Mouse (Mus musculus) embryonic fibroblast, embryonic 13.5 days (primary cell): Measurements from ENCODE around the gene Acer2. TPM values are rescaled to one million over a fixed set of nuclear protein-coding genes. Genes with fewer than 3 reads are reported as not detected.

Source experiments
- H3K27ac ChIP-seq: 2 replicates; pipeline ENCODE4 v1.5.1; 2012; ENCODE audit warnings: low read length, control low read depth, inconsistent platforms; ENCODE audit not compliant: insufficient read depth
- H3K4me1 ChIP-seq: 2 replicates; pipeline ENCODE4 v1.6.1; 2011; ENCODE audit warnings: low read length; ENCODE audit not compliant: control insufficient read depth, insufficient read depth
- H3K4me3 ChIP-seq: 2 replicates; pipeline ENCODE4 v1.5.1; 2011; ENCODE audit warnings: mild to moderate bottlenecking, control low read depth, low read length; ENCODE audit not compliant: insufficient read depth
- CTCF ChIP-seq: IDR thresholded peaks from 2 replicates; pipeline ENCODE4 v1.5.1; 2011; ENCODE audit warnings: mild to moderate bottlenecking, control low read depth, low read length, moderate library complexity, borderline replicate concordance; ENCODE audit not compliant: insufficient read depth
- POLR2A ChIP-seq: IDR thresholded peaks from 2 replicates; pipeline ENCODE4 v1.6.1; 2011; ENCODE audit warnings: low read depth, mild to moderate bottlenecking, control low read depth, low read length, moderate library complexity
- polyA plus RNA-seq: library from polyadenylated mRNA; stranded (reverse); fragments of >200 nt; gene quantifications from 2 replicates; pipeline ENCODE4 v1.2.4, GENCODE M21; 2011; ENCODE audit warnings: low read depth; ENCODE audit not compliant: missing spikeins, insufficient read length

Gene Acer2
- polyA plus RNA-seq, 1 experiment: 0.77 TPM

DNA sequence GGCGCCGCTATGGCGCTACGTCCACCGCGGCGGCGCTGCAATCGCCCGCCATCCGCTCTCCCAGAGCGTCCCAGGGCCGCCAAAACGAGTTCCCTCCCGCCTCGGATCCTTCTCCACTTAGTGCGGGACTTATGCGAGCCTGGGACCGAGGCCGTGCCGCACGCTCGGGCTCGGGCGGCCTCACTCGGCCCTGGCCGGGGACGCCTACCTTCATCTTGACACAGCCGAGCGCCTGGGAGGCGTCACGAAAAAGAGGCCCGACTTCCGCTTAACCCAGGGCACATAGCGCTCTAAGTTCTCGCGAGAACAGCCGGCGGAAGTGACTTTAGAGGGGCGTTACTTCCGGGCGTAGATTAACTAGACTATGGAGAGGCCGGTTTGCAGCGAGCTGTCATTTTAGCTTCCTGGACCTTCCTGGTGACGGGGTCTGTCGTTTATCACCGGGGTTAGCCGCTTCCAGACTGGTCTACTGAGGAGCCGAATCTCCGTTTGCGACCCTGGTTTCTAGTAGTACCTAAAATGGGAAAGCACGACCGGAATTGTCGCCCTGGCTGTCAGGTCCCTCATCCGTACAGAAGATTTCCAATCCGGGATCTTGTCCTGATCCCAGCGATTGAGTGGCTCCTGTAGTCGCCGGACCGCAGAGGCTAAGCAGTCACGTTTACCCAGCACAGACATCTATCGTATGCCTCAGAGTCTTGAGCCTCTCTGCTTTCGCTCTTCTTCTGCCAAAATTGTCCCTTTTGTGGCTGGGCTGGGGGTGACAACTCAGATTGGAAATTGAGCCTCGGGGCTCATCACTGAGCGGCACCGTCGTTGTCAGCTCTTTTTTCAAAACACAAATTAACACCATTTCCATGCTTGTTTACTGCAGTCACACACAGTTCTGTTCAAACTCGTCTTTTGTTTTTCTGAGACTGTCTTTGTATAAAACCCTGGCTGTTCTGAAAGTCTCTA, 16.8 kb upstream of the Acer2 start, which contains the start of gene Rps6:
Rps6 (minus strand) TSS at position 300 of the 957 bp plus-strand sequence.
- H3K4me3 ChIP-seq: peak within 1 kb of the TSS; percentile 67
- H3K27ac ChIP-seq: peak within 1 kb of the TSS; percentile 74
- TF ChIP-seq CTCF (no peak), POLR2A (peak; percentile 94)
- no peaks in the 10 kb centered on the region for H3K4me1 ChIP-seq

DNA sequence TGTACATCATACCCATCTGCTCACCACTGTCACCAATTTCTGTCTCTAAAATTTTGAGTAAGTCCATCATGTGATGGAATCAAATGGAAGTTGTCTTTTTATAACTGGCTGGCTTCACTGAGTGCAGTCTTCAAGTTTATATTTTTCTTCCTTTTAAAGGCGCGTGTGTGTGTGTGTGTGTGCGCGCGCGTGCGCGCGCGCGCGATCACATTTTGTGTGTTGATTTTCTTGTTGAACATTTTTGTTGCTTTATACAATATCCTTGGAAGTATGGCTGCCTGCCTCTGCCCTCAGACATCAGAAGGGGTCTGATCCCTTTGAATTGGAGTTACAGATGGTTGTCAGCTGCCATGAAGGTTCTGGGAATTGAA, 16.1 kb upstream of the Acer2 start:
- H3K27ac ChIP-seq: no peak overlapping the region
- H3K4me1 ChIP-seq: no peaks in the 10 kb centered on the region
- TF ChIP-seq POLR2A: no peak
- TF ChIP-seq CTCF: no peak
- peak overlapping the region; percentile 67 for H3K4me3 ChIP-seq

DNA sequence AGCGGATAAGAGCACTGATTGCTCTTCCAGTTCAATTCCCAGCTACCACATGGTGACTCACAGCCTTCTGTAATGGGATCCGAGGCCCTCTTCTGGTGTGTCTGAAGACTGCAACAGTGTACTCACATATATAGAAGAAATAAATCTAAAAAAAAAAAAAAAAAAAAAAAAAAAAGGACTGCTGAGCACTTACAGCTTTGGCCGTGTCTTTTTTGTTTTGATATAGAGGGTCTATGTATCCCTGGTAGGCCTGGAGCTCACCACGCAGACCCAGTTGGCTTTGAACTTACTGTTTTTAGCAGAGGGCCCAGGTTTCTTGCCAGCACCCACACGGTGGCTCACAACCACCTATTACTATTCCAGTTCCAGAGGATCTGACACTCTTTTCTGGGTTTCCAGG, 10.1 kb upstream of the Acer2 start:
- no peak overlapping the region for H3K4me3 ChIP-seq
- H3K27ac ChIP-seq: no peak overlapping the region
- TF ChIP-seq CTCF: no peak
- no peak for TF ChIP-seq POLR2A
- H3K4me1 ChIP-seq: no peaks in the 10 kb centered on the region

DNA sequence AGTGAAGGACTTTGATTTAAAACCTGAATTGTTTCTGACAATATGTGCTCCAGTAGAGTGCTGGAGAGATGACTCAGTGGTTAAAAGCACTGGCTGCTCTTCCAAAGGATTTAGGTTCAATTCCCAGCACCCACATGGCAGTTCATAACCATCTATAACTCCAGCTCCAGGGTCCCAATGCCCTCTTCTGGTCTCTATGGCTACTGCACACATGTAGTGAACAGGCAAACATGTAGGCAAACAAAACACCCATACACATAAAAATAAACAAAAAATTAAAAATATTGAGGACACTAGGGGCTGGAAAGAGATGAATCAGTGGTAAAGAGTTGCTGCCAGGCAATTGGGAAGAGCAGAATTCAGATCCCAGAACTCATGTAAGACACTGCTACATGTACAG, 2.2 kb upstream of the Acer2 start:
- Histone ChIP-seq H3K4me1 (no peaks in the 10 kb centered on the region; the same call in 1 of the 2 replicates), H3K27ac (no peak overlapping the region), H3K4me3 (no peak overlapping the region)
- TF ChIP-seq CTCF (no peak), POLR2A (no peak)

DNA sequence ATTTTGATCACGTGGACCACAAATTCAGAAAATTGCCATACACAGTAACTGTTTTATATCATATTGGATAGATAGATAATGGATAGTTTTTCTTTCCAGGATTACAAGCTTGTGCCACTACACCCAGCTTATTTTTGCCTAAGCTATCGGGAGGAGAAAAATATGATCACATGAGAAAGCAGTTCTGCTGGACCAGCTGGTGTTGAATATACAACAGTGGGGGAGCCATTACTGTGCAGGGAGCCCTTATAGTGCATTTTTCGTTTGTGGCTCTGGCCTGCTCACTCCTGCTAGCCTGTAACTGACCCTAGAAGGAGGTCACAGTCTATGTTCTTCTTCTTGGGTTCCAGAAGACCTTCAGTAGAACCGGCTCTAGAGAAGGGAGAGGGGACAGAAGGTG, 1.1 kb upstream of the Acer2 start:
- TF ChIP-seq CTCF: no peak
- no peak for TF ChIP-seq POLR2A
- H3K27ac ChIP-seq: no peak overlapping the region
- H3K4me1 ChIP-seq: no peaks in the 10 kb centered on the region; the same call in 1 of the 2 replicates
- H3K4me3 ChIP-seq: no peak overlapping the region

DNA sequence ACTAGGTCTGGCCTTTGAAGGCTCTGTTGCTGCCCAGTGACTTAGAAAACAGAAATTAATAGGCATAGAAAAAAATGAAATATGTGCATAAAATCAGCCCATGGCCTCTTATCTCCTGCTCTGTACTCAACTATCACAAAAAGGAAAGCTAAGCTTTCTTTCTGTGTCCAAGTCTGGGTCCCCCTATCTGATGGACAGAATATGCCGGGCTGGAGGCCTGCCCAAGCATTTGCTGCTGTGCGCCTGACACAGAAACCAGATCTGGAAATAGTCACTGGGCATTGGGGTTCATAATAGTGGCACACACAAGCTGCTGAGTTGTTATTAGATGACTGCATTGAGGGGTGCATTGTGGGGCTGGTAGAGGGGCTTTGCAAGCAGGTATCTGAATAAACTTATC, 5.3 kb downstream of the Acer2 start:
- Histone ChIP-seq H3K4me1 (no peaks in the 10 kb centered on the region), H3K4me3 (no peak overlapping the region), H3K27ac (no peak overlapping the region)
- TF ChIP-seq CTCF (no peak), POLR2A (no peak)

DNA sequence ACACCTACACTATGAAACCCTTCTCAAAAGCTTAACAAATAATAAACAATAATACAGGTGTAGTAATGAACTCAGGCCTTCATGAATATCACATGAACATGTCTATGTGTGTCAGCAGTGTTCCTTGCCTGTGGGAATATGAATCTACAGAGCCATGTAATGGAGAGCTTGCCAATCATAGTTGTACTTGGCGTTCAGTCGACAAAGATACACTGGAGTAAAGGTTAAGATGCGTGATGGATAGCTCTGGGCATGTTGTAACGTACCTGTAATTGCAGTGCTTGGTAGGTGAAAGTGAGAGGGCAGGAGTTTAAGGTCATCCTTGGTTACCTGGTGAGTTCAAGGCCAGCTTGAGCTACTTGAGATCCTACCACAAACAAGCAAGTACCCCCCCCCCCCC, 7.0 kb downstream of the Acer2 start:
- Histone ChIP-seq H3K4me3 (no peak overlapping the region), H3K27ac (no peak overlapping the region), H3K4me1 (no peaks in the 10 kb centered on the region)
- TF ChIP-seq CTCF (no peak), POLR2A (no peak)

DNA sequence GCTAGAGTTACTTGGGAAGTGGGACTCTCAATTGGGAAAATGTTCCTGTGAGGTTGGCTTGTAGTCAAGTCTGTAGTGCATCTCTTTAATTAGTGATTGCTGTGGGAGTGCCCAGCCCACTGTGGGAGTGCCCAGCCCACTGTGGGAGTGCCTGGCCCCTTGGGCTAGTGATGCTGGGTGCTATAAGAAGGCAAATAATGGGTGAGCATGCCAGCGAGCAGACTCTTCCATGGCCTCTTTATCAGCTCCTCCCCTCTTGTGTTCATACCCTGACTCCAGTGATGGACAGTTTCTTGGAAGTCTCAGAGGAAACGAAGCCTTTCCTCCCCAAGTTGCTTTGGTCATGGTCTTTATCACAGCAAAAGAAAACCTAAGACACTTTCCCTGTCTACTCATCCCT, 8.2 kb downstream of the Acer2 start:
- Histone ChIP-seq H3K4me3 (no peak overlapping the region), H3K4me1 (no peaks in the 10 kb centered on the region), H3K27ac (no peak overlapping the region)
- TF ChIP-seq POLR2A (no peak), CTCF (no peak)

DNA sequence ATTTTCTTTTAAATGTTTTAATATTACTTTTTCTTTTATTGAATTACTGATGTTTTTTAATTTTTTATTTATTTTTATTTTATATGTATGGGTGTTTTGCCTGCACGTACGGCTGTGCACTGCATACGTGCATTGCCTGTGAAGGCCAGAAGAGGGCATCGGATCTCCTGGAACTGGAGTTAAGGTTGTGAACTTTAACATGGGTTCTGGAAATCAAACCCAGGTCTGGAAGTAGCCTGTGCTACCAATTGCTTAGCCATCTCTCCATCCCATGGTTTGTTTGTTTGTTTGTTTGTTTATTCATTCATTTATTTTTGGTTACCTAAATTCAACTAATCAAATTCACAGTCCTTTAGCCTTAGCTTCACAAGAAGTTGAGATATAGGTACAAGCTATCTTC, 10.7 kb downstream of the Acer2 start:
- Histone ChIP-seq H3K4me3 (no peak overlapping the region), H3K27ac (no peak overlapping the region), H3K4me1 (no peaks in the 10 kb centered on the region)
- no peak for TF ChIP-seq POLR2A
- TF ChIP-seq CTCF: peak; percentile 46; the same call in 1 of the 2 replicates

DNA sequence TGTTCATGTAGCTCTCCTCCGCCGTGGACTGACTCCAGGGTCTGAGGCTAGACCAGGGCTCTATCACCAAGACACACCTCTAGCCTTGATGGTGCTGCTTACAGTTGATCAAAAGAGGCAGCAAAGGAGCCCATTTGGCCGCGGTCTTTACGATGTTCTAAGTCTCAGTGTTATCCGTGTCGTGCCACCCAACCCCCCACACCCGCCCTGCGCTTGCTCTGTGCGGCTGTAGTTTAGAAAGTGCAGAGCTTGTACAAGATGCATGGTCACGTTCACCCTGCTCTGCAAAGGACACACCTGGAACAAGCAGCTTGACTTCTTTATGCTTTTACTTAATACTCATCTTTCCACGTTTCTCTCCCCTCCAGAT, 11.6 kb downstream of the Acer2 start:
- TF ChIP-seq POLR2A (no peak), CTCF (no peak)
- H3K27ac ChIP-seq: no peak overlapping the region

More for the DNA sequence above, 11.6 kb downstream of the Acer2 start:
- Histone ChIP-seq H3K4me1 (no peaks in the 10 kb centered on the region), H3K4me3 (peak overlapping the region; percentile 13)
